Comparison of ENCODE assay signal across 8 mouse cellular contexts in genomic region chr7:142577806-142578423, GRCm38 (mm10). TPM values are rescaled to one million over a fixed set of nuclear protein-coding genes. Genes with fewer than 3 reads are reported as not detected.
DNase-seq lines count a peak whose midpoint lies in the region; ATAC-seq lines count a peak whose summit lies in the region.

No protein-coding gene starts in this region.

- ATAC-seq in kidney, embryonic 16.5 days (ENCODE audit: low FRiP score, low TSS enrichment) = peak; percentile 77
- ATAC-seq in embryonic facial prominence, embryonic 12.5 days (ENCODE audit: insufficient number of reproducible peaks, insufficient read depth, low FRiP score, low TSS enrichment) = peak; percentile 32

- peak overlapping the region; percentile 74 for H3K9ac ChIP-seq in kidney, embryonic 16.5 days (replicated peaks; ENCODE audit: low read length)
- peak overlapping the region; percentile 83 for H3K9ac ChIP-seq in embryonic facial prominence, embryonic 12.5 days

- intact Hi-C loops in left cerebral cortex, postnatal 10 days (cut with DNase I) = loop anchor here (10.0 kb wide), 1 partner anchor 93 kb away; no protein-coding TSS in a partner anchor

- H3K36me3 ChIP-seq in kidney, embryonic 16.5 days (ENCODE audit: insufficient read depth, low read length) = no peaks in the 10 kb centered on the region
- H3K36me3 ChIP-seq in embryonic facial prominence, embryonic 12.5 days = no peaks in the 10 kb centered on the region

- peak overlapping the region; percentile 51 for H3K4me2 ChIP-seq in kidney, embryonic 16.5 days (replicated peaks; ENCODE audit: low read depth, low read length)
- H3K4me2 ChIP-seq in embryonic facial prominence, embryonic 12.5 days (replicated peaks) = peak overlapping the region; percentile 63

- 40% methylated on average over 21 of the region's 26 CpGs for WGBS in kidney, embryonic 16.5 days
- 44% methylated on average over 26 of the region's 26 CpGs for WGBS in embryonic facial prominence, embryonic 12.5 days

- no peaks in the 10 kb centered on the region for H3K27me3 ChIP-seq in kidney, embryonic 16.5 days (ENCODE audit: insufficient read depth, low read length)
- no peaks in the 10 kb centered on the region for H3K27me3 ChIP-seq in embryonic facial prominence, embryonic 12.5 days

- peak overlapping the region; percentile 89 for H3K27ac ChIP-seq in kidney, embryonic 16.5 days (ENCODE audit: low read length)
- peak overlapping the region; percentile 93 for H3K27ac ChIP-seq in embryonic facial prominence, embryonic 12.5 days

- peaks cover 19% of the 10 kb centered on the region; the same call in 1 of the 2 replicates for H3K9me3 ChIP-seq in kidney, embryonic 16.5 days (ENCODE audit: low read length)
- no peaks in the 10 kb centered on the region; the same call in 1 of the 2 replicates for H3K9me3 ChIP-seq in embryonic facial prominence, embryonic 12.5 days

- peak overlapping the region; percentile 53 for H3K4me3 ChIP-seq in kidney, embryonic 16.5 days (ENCODE audit: low read length)
- peak overlapping the region; percentile 48 for H3K4me3 ChIP-seq in embryonic facial prominence, embryonic 12.5 days

- DNase-seq in kidney, adult 8-10 months = no peak
- peak; percentile 71 for DNase-seq in heart, postnatal 4 days
- peak; percentile 6 for DNase-seq in lung, postnatal 36 days
- DNase-seq in thymus, postnatal 36 days = peak; percentile 18 to 33
- no peak for DNase-seq in left cerebral cortex, postnatal 10 days (ENCODE audit: extremely low spot score in 1 of 2, low spot score in 2 of 2)
- no peak for DNase-seq in layer of hippocampus, postnatal 10 days (ENCODE audit: low spot score in 2 of 2)

- peaks cover 37% of the 10 kb centered on the region for H3K4me1 ChIP-seq in kidney, embryonic 16.5 days (ENCODE audit: insufficient read depth, low read length)
- peaks cover 23% of the 10 kb centered on the region for H3K4me1 ChIP-seq in embryonic facial prominence, embryonic 12.5 days

RNA-seq across cellular contexts. Expression of gene Mrpl23, which starts 45.4 kb away (rescaled TPM):
- polyA plus RNA-seq in kidney, embryonic 16.5 days (2015; fragmentation: Nextera tagmentation; extraction: Ambion mirVana) = 24.4 and 24.6 TPM in 2 replicates
- polyA plus RNA-seq in embryonic facial prominence, embryonic 12.5 days (2016; fragmentation: Nextera tagmentation; extraction: Ambion mirVana) = 19.8 and 32.6 TPM in 2 replicates
- 1 to 10 TPM; 3.7 to 6.4 TPM for total RNA-seq in heart, postnatal 4 days (2021)
- 1 to 10 TPM; 4.8 to 7.2 TPM for total RNA-seq in left cerebral cortex, postnatal 10 days (2021)
- total RNA-seq in layer of hippocampus, postnatal 10 days (2021) = 10 to 100 TPM in 1 of 2 experiments, 1 to 10 TPM in 1; 8.4 to 12.9 TPM

Comparison
In these comparisons a context has a peak if more than half of its experiments do, and no peak if none do; other contexts are left out.
1. DNase-seq: peak in heart, postnatal 4 days (single experiment), lung, postnatal 36 days (single experiment) and thymus, postnatal 36 days (2 of 2); none in kidney, adult 8-10 months (0 of 2), left cerebral cortex, postnatal 10 days (0 of 2) and layer of hippocampus, postnatal 10 days (0 of 2).